Mouse (Mus musculus): ENCODE measurements around the gene Vpreb3.

- no peak for TF ChIP-seq TAL1 (conservative IDR thresholded peaks at IDR 0.05; ENCODE audit: low read depth, low read length)
- no peak for TF ChIP-seq GATA1 (IDR thresholded peaks at IDR 0.05; ENCODE audit: borderline replicate concordance, low read length)
- no peak for TF ChIP-seq CTCF (IDR thresholded peaks at IDR 0.05; ENCODE audit: low read depth, low read length)
- TF ChIP-seq POLR2AphosphoS5 (IDR thresholded peaks at IDR 0.05; ENCODE audit: insufficient replicate concordance, low read depth, low read length), result no peak
- no peak for TF ChIP-seq GATA2 (IDR thresholded peaks at IDR 0.05; ENCODE audit: borderline replicate concordance, low read depth, low read length)
Observed at GRCm38 (mm10) chr10:75898039-75898564, 44.8 kb upstream of the Vpreb3 start.
